Mouse (Mus musculus) mouse embryonic stem cell (cell line): ENCODE results near the gene Olfr965.
"Not testable (repeated sequence)": the region's sequence is repeated elsewhere in the genome, so short reads cannot be mapped to it uniquely, and the experiment has no call there.

Source experiments
- in situ Hi-C, 2 experiments: fragments of 300-500 bp; cut with MboI; formaldehyde crosslinking; loops; 1 replicate in 1 of 2; 3 replicates in 1 of 2; pipeline ENCODE4 v1.14.3; 2019 to 2020; ENCODE audit warnings: low sequenced_read_pairs in 2 of 2, low pct_unique_long_range_greater_than_20kb in 1 of 2, mixed read lengths in 1 of 2; ENCODE audit not compliant: unreplicated experiment in 1 of 2

The Olfr965 gene

GRCm38 (mm10) chr9:39711053-39711452, at the start of gene Olfr965:
Olfr965 (plus strand) TSS chr9:39711353.
- in situ Hi-C loops: no loop called here

GRCm38 (mm10) chr9:39666905-39667304, 44.2 kb upstream of the Olfr965 start, which contains the start of gene Olfr963:
Olfr963 (plus strand) TSS chr9:39667205.
- in situ Hi-C loops: no loop called here

GRCm38 (mm10) chr9:39669723-39670122, 41.4 kb upstream of the Olfr965 start:
- in situ Hi-C loops: no loop called here

GRCm38 (mm10) chr9:39674820-39675219, 36.3 kb upstream of the Olfr965 start:
- in situ Hi-C loops: no loop called here

GRCm38 (mm10) chr9:39678557-39678956, 32.6 kb upstream of the Olfr965 start:
- in situ Hi-C loops: no loop called here

- in situ Hi-C loops: no loop called here
Measured at GRCm38 (mm10) chr9:39679280-39679679, 31.9 kb upstream of the Olfr965 start.

GRCm38 (mm10) chr9:39701123-39701522, 10.0 kb upstream of the Olfr965 start:
- in situ Hi-C loops: not testable (repeated sequence)

GRCm38 (mm10) chr9:39707017-39707416, 4.1 kb upstream of the Olfr965 start, which contains the start of gene Olfr149:
Olfr149 (minus strand) TSS chr9:39707117.
- in situ Hi-C loops: no loop called here

GRCm38 (mm10) chr9:39708958-39709357, 2.2 kb upstream of the Olfr965 start:
- in situ Hi-C loops: no loop called here

- in situ Hi-C loops: no loop called here
Measured at GRCm38 (mm10) chr9:39730678-39731077, 19.5 kb downstream of the Olfr965 start, which contains the start of gene Olfr150. Olfr150 (plus strand) TSS chr9:39730978.

GRCm38 (mm10) chr9:39740741-39741140, 29.6 kb downstream of the Olfr965 start:
- in situ Hi-C loops: no loop called here

GRCm38 (mm10) chr9:39745949-39746348, 34.8 kb downstream of the Olfr965 start, which contains the start of gene Olfr967:
Olfr967 (plus strand) TSS chr9:39746249.
- in situ Hi-C loops: no loop called here

GRCm38 (mm10) chr9:39746428-39746827, 35.3 kb downstream of the Olfr965 start:
- in situ Hi-C loops: no loop called here
